Mouse (Mus musculus) megakaryocyte-erythroid progenitor cell, adult 5 weeks (primary cell): Measurements from ENCODE around the gene Lrrc4b. TPM values are rescaled to one million over a fixed set of nuclear protein-coding genes. Genes with fewer than 3 reads are reported as not detected.

Experiments used
- polyA plus RNA-seq: library from polyadenylated mRNA; stranded (reverse); fragments of >175 nt; gene quantifications from 2 replicates; pipeline ENCODE4 v1.2.3, GENCODE M21; 2012

The Lrrc4b gene
- not detected in 2 replicates for polyA plus RNA-seq

GRCm38 (mm10) chr7:44428968-44429521, at the start of gene Lrrc4b:
TSS of gene Lrrc4b (plus strand) at chr7:44429018.

GRCm38 (mm10) chr7:44383980-44384715, 44.7 kb upstream of the Lrrc4b start, which contains the start of gene Syt3:
TSS of gene Syt3 (plus strand) at chr7:44384102.

GRCm38 (mm10) chr7:44385720-44386119, 43.1 kb upstream of the Lrrc4b start, which contains the start of gene 1700008O03Rik:
TSS of gene 1700008O03Rik (minus strand) at chr7:44385820.

GRCm38 (mm10) chr7:44465111-44465510, 36.3 kb downstream of the Lrrc4b start, which contains the start of gene Aspdh:
TSS of gene Aspdh (plus strand) at chr7:44465391.

GRCm38 (mm10) chr7:44467811-44468411, 39.1 kb downstream of the Lrrc4b start, which contains the start of gene Josd2:
TSS of gene Josd2 (plus strand) at chr7:44467980.

GRCm38 (mm10) chr7:44495992-44496770, 67.4 kb downstream of the Lrrc4b start, which contains the start of the genes Emc10 and Fam71e1:
TSS of gene Emc10 (minus strand) at chr7:44496529.
TSS of gene Fam71e1 (plus strand) at chr7:44496581.

Other genes starting within 250 kb of the Lrrc4b start
- not detected in 2 replicates for gene Klk1b24, start 240.8 kb upstream of the Lrrc4b start, polyA plus RNA-seq
- gene Klk1b3, start 230.8 kb upstream of the Lrrc4b start, polyA plus RNA-seq, result not detected in 2 replicates
- gene Klk1b4, start 221.6 kb upstream of the Lrrc4b start, polyA plus RNA-seq, result not detected in 2 replicates
- not detected in 2 replicates for gene Klk1b5, start 213.1 kb upstream of the Lrrc4b start, polyA plus RNA-seq
- not detected in 2 replicates for gene Klk1, start 203.7 kb upstream of the Lrrc4b start, polyA plus RNA-seq
- gene Gm36864, start 192.8 kb upstream of the Lrrc4b start, polyA plus RNA-seq, result not detected in 2 replicates
- 0.34 TPM in 1 of 2 replicates, not detected in the other for gene 1700028J19Rik, start 182.3 kb upstream of the Lrrc4b start, polyA plus RNA-seq
- gene 2410002F23Rik, start 182.3 kb upstream of the Lrrc4b start, polyA plus RNA-seq, result 249 and 336 TPM in 2 replicates
- gene Acp4, start 171.6 kb upstream of the Lrrc4b start, polyA plus RNA-seq, result not detected in 2 replicates
- not detected in 2 replicates for gene Gm15517, start 167.6 kb upstream of the Lrrc4b start, polyA plus RNA-seq
- gene Clec11a, start 122.1 kb upstream of the Lrrc4b start, polyA plus RNA-seq, result 5.0 and 6.2 TPM in 2 replicates
- gene Shank1, start 118.8 kb upstream of the Lrrc4b start, polyA plus RNA-seq, result 0.90 and 0.94 TPM in 2 replicates
- gene Syt3, start 44.9 kb upstream of the Lrrc4b start, polyA plus RNA-seq, result 1.0 and 1.1 TPM in 2 replicates
- gene 1700008O03Rik, start 43.2 kb upstream of the Lrrc4b start, polyA plus RNA-seq, result 2.9 and 3.5 TPM in 2 replicates
- gene Aspdh, start 36.4 kb downstream of the Lrrc4b start, polyA plus RNA-seq, result not detected in 2 replicates
- gene Josd2, start 39.0 kb downstream of the Lrrc4b start, polyA plus RNA-seq, result 226 and 232 TPM in 2 replicates
- gene Emc10, start 67.5 kb downstream of the Lrrc4b start, polyA plus RNA-seq, result 312 and 350 TPM in 2 replicates
- gene Fam71e1, start 67.6 kb downstream of the Lrrc4b start, polyA plus RNA-seq, result 4.4 and 8.6 TPM in 2 replicates
- gene Mybpc2, start 95.6 kb downstream of the Lrrc4b start, polyA plus RNA-seq, result 0.10 and 0.13 TPM in 2 replicates
- 5.7 and 20.9 TPM in 2 replicates for gene Spib, start 103.1 kb downstream of the Lrrc4b start, polyA plus RNA-seq
- 269 and 288 TPM in 2 replicates for gene Pold1, start 119.8 kb downstream of the Lrrc4b start, polyA plus RNA-seq
- gene Nr1h2, start 124.9 kb downstream of the Lrrc4b start, polyA plus RNA-seq, result 429 and 491 TPM in 2 replicates
- 114 and 146 TPM in 2 replicates for gene Napsa, start 143.4 kb downstream of the Lrrc4b start, polyA plus RNA-seq
- 4.8 and 5.4 TPM in 2 replicates for gene Kcnc3, start 161.6 kb downstream of the Lrrc4b start, polyA plus RNA-seq
- gene Myh14, start 241.8 kb downstream of the Lrrc4b start, polyA plus RNA-seq, result 0.20 and 0.25 TPM in 2 replicates